Mouse (Mus musculus) forebrain, embryonic 16.5 days (tissue): ENCODE measurements around the gene Gys1. TPM values are rescaled to one million over a fixed set of nuclear protein-coding genes. Genes with fewer than 3 reads are reported as not detected.

Experiments used
- ATAC-seq: fragments of 200-750 bp; cut with Nextera tagmentation; 2 replicates; pipeline ENCODE4 v1.8.0; 2017; ENCODE audit warnings: mild to moderate bottlenecking, moderate library complexity
- H3K27ac ChIP-seq: fragments of 300-500 bp; sonication (generic); 2 replicates; pipeline ENCODE4 v1.5.1; 2014; ENCODE audit warnings: low read length, control low read depth
- H3K27me3 ChIP-seq: fragments of 300-500 bp; sonication (generic); replicated peaks from 2 replicates; pipeline ENCODE4 v1.6.1; 2014; ENCODE audit warnings: low read length; ENCODE audit not compliant: control insufficient read depth, insufficient read depth
- H3K36me3 ChIP-seq: fragments of 300-500 bp; sonication (generic); 2 replicates; pipeline ENCODE4 v1.6.1; 2014; ENCODE audit not compliant: control insufficient read depth, insufficient read depth
- H3K4me1 ChIP-seq: fragments of 300-500 bp; sonication (generic); replicated peaks from 2 replicates; pipeline ENCODE4 v1.6.1; 2014; ENCODE audit warnings: low read length; ENCODE audit not compliant: control insufficient read depth, insufficient read depth
- H3K4me2 ChIP-seq: fragments of 300-500 bp; sonication (generic); 2 replicates; pipeline ENCODE4 v1.6.1; 2014; ENCODE audit warnings: mild to moderate bottlenecking, low read length, control low read depth
- H3K4me3 ChIP-seq: fragments of 300-500 bp; sonication (generic); replicated peaks from 2 replicates; pipeline ENCODE4 v1.5.1; 2014; ENCODE audit warnings: mild to moderate bottlenecking, low read length, control low read depth
- H3K9ac ChIP-seq: fragments of 300-500 bp; sonication (generic); replicated peaks from 2 replicates; pipeline ENCODE4 v1.6.1; 2014; ENCODE audit warnings: low read depth, low read length, control low read depth
- H3K9me3 ChIP-seq: fragments of 300-500 bp; sonication (generic); 2 replicates; pipeline ENCODE4 v1.6.1; 2016; ENCODE audit warnings: low read length; ENCODE audit not compliant: control insufficient read depth
- WGBS: fragments of 180-500 bp; shearing (Covaris S2); extraction: QIAGEN DNeasy Blood & Tissue Kit; methylation state at CpG from one replicate; pipeline ENCODE4 v1.1.7; 2014; 5-methylcytosine and 5-hydroxymethylcytosine counted together
- polyA plus RNA-seq: library from polyadenylated mRNA; unstranded; fragments of >200 nt; fragmentation: Nextera tagmentation; extraction: Ambion mirVana; gene quantifications from 2 replicates; pipeline ENCODE4 v1.2.1, GENCODE M21; 2015

Gys1 gene
- polyA plus RNA-seq, 1 experiment from 2014 or later, result 19.9 TPM

GRCm38 (mm10) chr7:45405091-45406075 is 29.3 kb upstream of the Gys1 start, which contains the start of gene Kcna7:
Gene Kcna7, plus strand, starts transcription at chr7:45405653.
- Histone ChIP-seq H3K4me3 (peak within 1 kb of the TSS; percentile 32), H3K4me2 (peak within 1 kb of the TSS; percentile 43), H3K9ac (no peak within 1 kb of the TSS), H3K27ac (no peak within 1 kb of the TSS), H3K9me3 (no peaks in the 10 kb centered on the region; the same call in 1 of the 2 replicates), H3K36me3 (no peaks in the 10 kb centered on the region), H3K27me3 (peaks cover 59% of the 10 kb centered on the region), H3K4me1 (peaks cover 7% of the 10 kb centered on the region; the same call in 1 of the 2 replicates)
- 9% methylated on average over 28 of the region's 28 CpGs for whole genome bisulfite sequencing
- ATAC-seq, result 0 out of 2 replicates have a peak, but pooled peaks have one; percentile 31

- ATAC-seq, result no peak
- 2% methylated on average over 113 of the region's 114 CpGs for WGBS
Measured at GRCm38 (mm10) chr7:45406157-45407156, 28.2 kb upstream of the Gys1 start.

GRCm38 (mm10) chr7:45407836-45408235 is 26.8 kb upstream of the Gys1 start:
- Histone ChIP-seq H3K27ac (no peak overlapping the region), H3K36me3 (no peaks in the 10 kb centered on the region), H3K9ac (no peak overlapping the region), H3K4me2 (no peak overlapping the region), H3K4me3 (no peak overlapping the region), H3K9me3 (no peaks in the 10 kb centered on the region; the same call in 1 of the 2 replicates), H3K27me3 (peaks cover 76% of the 10 kb centered on the region), H3K4me1 (peaks cover 7% of the 10 kb centered on the region; the same call in 1 of the 2 replicates)
- ATAC-seq, result no peak
- WGBS, result 81% methylated on average over 10 of the region's 10 CpGs

More at GRCm38 (mm10) chr7:45406157-45407156, 28.2 kb upstream of the Gys1 start:
- H3K4me2 ChIP-seq, result peak overlapping the region; percentile 43
- H3K27ac ChIP-seq, result no peak overlapping the region
- peak overlapping the region; percentile 32 for H3K4me3 ChIP-seq
- H3K27me3 ChIP-seq, result peaks cover 68% of the 10 kb centered on the region
- peaks cover 7% of the 10 kb centered on the region; the same call in 1 of the 2 replicates for H3K4me1 ChIP-seq
- no peaks in the 10 kb centered on the region for H3K36me3 ChIP-seq
- no peaks in the 10 kb centered on the region; the same call in 1 of the 2 replicates for H3K9me3 ChIP-seq
- no peak overlapping the region for H3K9ac ChIP-seq

- no peak overlapping the region for H3K27ac ChIP-seq
- no peak for ATAC-seq
- H3K36me3 ChIP-seq, result no peaks in the 10 kb centered on the region
- H3K27me3 ChIP-seq, result peaks cover 80% of the 10 kb centered on the region
- no peak overlapping the region for H3K4me2 ChIP-seq
- no peak overlapping the region for H3K9ac ChIP-seq
- H3K4me1 ChIP-seq, result peaks cover 9% of the 10 kb centered on the region
- no peaks in the 10 kb centered on the region; the same call in 1 of the 2 replicates for H3K9me3 ChIP-seq
- H3K4me3 ChIP-seq, result no peak overlapping the region
- 73% methylated on average over 7 of the region's 7 CpGs for WGBS
Measured at GRCm38 (mm10) chr7:45408351-45408750, 26.3 kb upstream of the Gys1 start.

- no peak for ATAC-seq
- WGBS, result 91% methylated on average over 17 of the region's 17 CpGs
Measured at GRCm38 (mm10) chr7:45408949-45409348, 25.7 kb upstream of the Gys1 start.

GRCm38 (mm10) chr7:45409497-45410163 is 25.0 kb upstream of the Gys1 start:
- Histone ChIP-seq H3K36me3 (no peaks in the 10 kb centered on the region), H3K4me3 (no peak overlapping the region), H3K27ac (no peak overlapping the region), H3K9me3 (no peaks in the 10 kb centered on the region; the same call in 1 of the 2 replicates), H3K4me2 (no peak overlapping the region), H3K9ac (no peak overlapping the region), H3K27me3 (peaks cover 93% of the 10 kb centered on the region), H3K4me1 (peaks cover 16% of the 10 kb centered on the region)
- whole genome bisulfite sequencing, result 81% methylated on average over 8 of the region's 8 CpGs
- no peak for ATAC-seq

More at GRCm38 (mm10) chr7:45408949-45409348, 25.7 kb upstream of the Gys1 start:
- no peak overlapping the region for H3K27ac ChIP-seq
- peaks cover 86% of the 10 kb centered on the region for H3K27me3 ChIP-seq
- H3K9ac ChIP-seq, result no peak overlapping the region
- peaks cover 15% of the 10 kb centered on the region for H3K4me1 ChIP-seq
- H3K4me2 ChIP-seq, result no peak overlapping the region
- no peaks in the 10 kb centered on the region; the same call in 1 of the 2 replicates for H3K9me3 ChIP-seq
- H3K36me3 ChIP-seq, result no peaks in the 10 kb centered on the region
- no peak overlapping the region for H3K4me3 ChIP-seq

- Histone ChIP-seq H3K4me3 (no peak overlapping the region), H3K36me3 (no peaks in the 10 kb centered on the region), H3K9me3 (no peaks in the 10 kb centered on the region), H3K27me3 (peaks cover 88% of the 10 kb centered on the region), H3K4me1 (peaks cover 8% of the 10 kb centered on the region), H3K9ac (no peak overlapping the region), H3K4me2 (no peak overlapping the region), H3K27ac (no peak overlapping the region)
- 87% methylated on average over 2 of the region's 2 CpGs for WGBS
- no peak for ATAC-seq
Measured at GRCm38 (mm10) chr7:45412421-45412820, 22.2 kb upstream of the Gys1 start.

- peaks cover 87% of the 10 kb centered on the region for H3K27me3 ChIP-seq
- peaks cover 8% of the 10 kb centered on the region for H3K4me1 ChIP-seq
- peak; percentile 54 for ATAC-seq
- H3K27ac ChIP-seq, result no peak within 1 kb of the TSS
- peak within 1 kb of the TSS; percentile 88 for H3K4me2 ChIP-seq
- H3K4me3 ChIP-seq, result peak within 1 kb of the TSS; percentile 62
- H3K36me3 ChIP-seq, result no peaks in the 10 kb centered on the region
- H3K9me3 ChIP-seq, result no peaks in the 10 kb centered on the region
- H3K9ac ChIP-seq, result peak within 1 kb of the TSS; percentile 66
- WGBS, result 3% methylated on average over 33 of the region's 45 CpGs
Measured at GRCm38 (mm10) chr7:45413113-45413863, 21.4 kb upstream of the Gys1 start, which contains the start of gene Ntf5. Gene Ntf5, plus strand, starts transcription at chr7:45413695.
